Mouse (Mus musculus): Measurements from ENCODE around the gene Zfp36l1. TPM values are rescaled to one million over a fixed set of nuclear protein-coding genes. Genes with fewer than 3 reads are reported as not detected.
A peak's percentile ranks its signal among the peaks of the same experiment; 100 is the strongest.

The Zfp36l1 gene
- polyA plus RNA-seq, 1 experiment from 2014 or later: 160 TPM

DNA sequence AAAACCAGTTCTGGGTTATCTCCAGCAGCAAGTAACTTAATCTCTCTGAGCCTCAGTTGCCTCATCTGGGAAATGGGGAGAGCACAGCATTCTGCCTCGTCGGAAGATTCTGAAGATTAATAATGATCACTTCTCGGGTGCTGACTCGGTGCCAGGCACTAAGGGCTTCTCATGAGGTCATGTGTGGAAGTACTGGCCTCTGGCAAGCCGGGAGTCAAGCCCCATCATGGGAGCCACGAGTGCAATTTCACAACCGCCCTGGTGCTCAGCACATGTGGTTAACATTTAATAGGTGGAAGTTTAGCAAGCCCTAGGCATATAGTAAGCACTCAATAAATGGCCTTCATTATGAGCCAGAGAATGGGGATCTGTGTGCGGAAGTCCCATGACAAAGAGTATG lies 22.4 kb upstream of the Zfp36l1 start:
- H3K36me3 ChIP-seq (replicated peaks; ENCODE audit: control insufficient read depth, insufficient read depth, low read depth, low read length): no peaks in the 10 kb centered on the region
- no peak overlapping the region for H3K9ac ChIP-seq (replicated peaks; ENCODE audit: low read length)
- no peak overlapping the region for H3K4me2 ChIP-seq (ENCODE audit: low read depth, low read length)
- ATAC-seq (replicated peaks; ENCODE audit: insufficient number of reproducible peaks, low FRiP score, low TSS enrichment, low read depth): no peak
- no peak overlapping the region for H3K4me3 ChIP-seq (ENCODE audit: low read depth, low read length)
- H3K27me3 ChIP-seq (ENCODE audit: control insufficient read depth, insufficient read depth, low read length): no peaks in the 10 kb centered on the region
- no peak for DNase-seq (ENCODE audit: low spot score)
- no peaks in the 10 kb centered on the region for H3K9me3 ChIP-seq (replicated peaks; ENCODE audit: control insufficient read depth, low read length)
- H3K27ac ChIP-seq (replicated peaks; ENCODE audit: low read depth, low read length): no peak overlapping the region
- H3K4me1 ChIP-seq (ENCODE audit: control insufficient read depth, insufficient read depth, low read length): peaks cover 5% of the 10 kb centered on the region
- WGBS: 92% methylated on average over 8 of the region's 8 CpGs

DNA sequence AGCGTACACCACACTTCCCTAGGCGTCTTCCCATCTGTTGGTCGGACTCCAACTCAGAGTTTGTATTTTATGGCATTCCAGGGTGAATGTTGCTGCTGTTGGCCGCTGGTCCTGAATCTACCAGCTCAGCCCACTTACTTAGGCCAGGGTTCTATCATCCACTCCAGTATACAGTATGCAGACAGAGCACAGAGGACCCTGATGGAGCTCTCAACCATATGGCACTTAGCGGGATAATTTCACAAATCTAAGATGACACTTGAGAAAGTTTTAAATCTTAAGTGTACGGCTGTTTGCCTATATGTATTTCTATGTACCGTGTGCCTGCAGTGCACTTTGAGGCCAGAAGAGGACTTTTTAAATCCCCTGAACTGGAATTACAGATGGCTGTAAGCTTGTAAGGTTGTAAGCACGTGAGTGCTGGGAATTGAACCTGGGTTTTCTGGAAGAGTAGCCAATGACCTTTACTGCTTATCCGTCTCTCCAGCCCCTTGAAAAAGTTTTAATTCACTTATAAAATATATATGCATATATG lies 20.3 kb upstream of the Zfp36l1 start:
- H3K4me2 ChIP-seq (ENCODE audit: low read depth, low read length): no peak overlapping the region
- no peaks in the 10 kb centered on the region for H3K27me3 ChIP-seq (ENCODE audit: control insufficient read depth, insufficient read depth, low read length)
- H3K27ac ChIP-seq (replicated peaks; ENCODE audit: low read depth, low read length): 0 out of 2 replicates have a peak overlapping the region, but pooled peaks have one; percentile 95
- DNase-seq (ENCODE audit: low spot score): peak; percentile 20
- H3K4me3 ChIP-seq (ENCODE audit: low read depth, low read length): no peak overlapping the region
- no peaks in the 10 kb centered on the region for H3K36me3 ChIP-seq (replicated peaks; ENCODE audit: control insufficient read depth, insufficient read depth, low read depth, low read length)
- no peaks in the 10 kb centered on the region for H3K9me3 ChIP-seq (replicated peaks; ENCODE audit: control insufficient read depth, low read length)
- H3K9ac ChIP-seq (replicated peaks; ENCODE audit: low read length): no peak overlapping the region
- WGBS: 39% methylated on average over 9 of the region's 9 CpGs
- peaks cover 12% of the 10 kb centered on the region for H3K4me1 ChIP-seq (ENCODE audit: control insufficient read depth, insufficient read depth, low read length)
- peak; percentile 11; the same call in 1 of the 2 replicates for ATAC-seq (replicated peaks; ENCODE audit: insufficient number of reproducible peaks, low FRiP score, low TSS enrichment, low read depth)

DNA sequence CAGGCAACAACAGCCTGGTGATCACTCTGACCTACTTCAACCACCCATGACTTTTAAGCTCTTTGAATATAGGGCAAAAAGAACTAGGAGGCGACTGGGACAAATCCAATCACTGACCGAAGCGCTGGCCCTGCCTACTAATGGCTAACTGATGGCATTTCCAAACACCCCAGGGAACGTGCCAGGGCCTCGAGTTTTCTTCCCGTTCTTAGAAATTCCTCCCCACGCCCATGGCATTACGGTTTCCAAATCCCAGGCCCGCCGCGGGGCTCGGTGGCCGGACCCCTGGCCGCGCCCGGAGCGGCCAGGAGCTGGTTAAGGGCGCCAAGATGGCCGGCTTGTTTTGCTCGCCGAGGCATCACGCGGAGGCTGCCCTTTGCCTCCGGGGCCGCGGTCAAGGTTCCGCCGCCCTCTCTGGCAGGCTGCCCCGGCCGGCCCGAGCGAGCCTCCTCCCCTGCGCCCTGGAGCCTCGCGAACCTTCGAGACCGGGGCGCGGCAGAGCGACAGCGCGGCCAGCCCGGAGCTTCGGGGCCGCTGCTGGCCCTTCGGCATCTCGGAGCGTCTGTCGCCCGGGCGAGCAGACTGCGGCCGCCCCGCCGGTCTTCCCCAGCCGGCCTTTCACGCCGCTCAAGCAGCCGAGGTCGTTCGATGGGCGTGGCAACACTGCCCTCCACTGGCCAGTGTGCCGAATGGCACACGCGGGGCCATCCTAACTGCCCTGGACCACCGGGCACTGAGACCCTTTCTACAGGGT lies 19.6 kb upstream of the Zfp36l1 start:
- Histone ChIP-seq H3K4me2 (ENCODE audit: low read depth, low read length) (peak overlapping the region; percentile 90), H3K27ac (replicated peaks; ENCODE audit: low read depth, low read length) (peak overlapping the region; percentile 95), H3K36me3 (replicated peaks; ENCODE audit: control insufficient read depth, insufficient read depth, low read depth, low read length) (no peaks in the 10 kb centered on the region), H3K27me3 (ENCODE audit: control insufficient read depth, insufficient read depth, low read length) (no peaks in the 10 kb centered on the region), H3K9ac (replicated peaks; ENCODE audit: low read length) (peak overlapping the region; percentile 90), H3K4me1 (ENCODE audit: control insufficient read depth, insufficient read depth, low read length) (peaks cover 12% of the 10 kb centered on the region), H3K9me3 (replicated peaks; ENCODE audit: control insufficient read depth, low read length) (no peaks in the 10 kb centered on the region), H3K4me3 (ENCODE audit: low read depth, low read length) (peak overlapping the region; percentile 48)
- peak; percentile 72 for ATAC-seq (replicated peaks; ENCODE audit: insufficient number of reproducible peaks, low FRiP score, low TSS enrichment, low read depth)
- DNase-seq (ENCODE audit: low spot score): peak; percentile 93
- WGBS: under 1% methylated on average over 66 of the region's 66 CpGs

DNA sequence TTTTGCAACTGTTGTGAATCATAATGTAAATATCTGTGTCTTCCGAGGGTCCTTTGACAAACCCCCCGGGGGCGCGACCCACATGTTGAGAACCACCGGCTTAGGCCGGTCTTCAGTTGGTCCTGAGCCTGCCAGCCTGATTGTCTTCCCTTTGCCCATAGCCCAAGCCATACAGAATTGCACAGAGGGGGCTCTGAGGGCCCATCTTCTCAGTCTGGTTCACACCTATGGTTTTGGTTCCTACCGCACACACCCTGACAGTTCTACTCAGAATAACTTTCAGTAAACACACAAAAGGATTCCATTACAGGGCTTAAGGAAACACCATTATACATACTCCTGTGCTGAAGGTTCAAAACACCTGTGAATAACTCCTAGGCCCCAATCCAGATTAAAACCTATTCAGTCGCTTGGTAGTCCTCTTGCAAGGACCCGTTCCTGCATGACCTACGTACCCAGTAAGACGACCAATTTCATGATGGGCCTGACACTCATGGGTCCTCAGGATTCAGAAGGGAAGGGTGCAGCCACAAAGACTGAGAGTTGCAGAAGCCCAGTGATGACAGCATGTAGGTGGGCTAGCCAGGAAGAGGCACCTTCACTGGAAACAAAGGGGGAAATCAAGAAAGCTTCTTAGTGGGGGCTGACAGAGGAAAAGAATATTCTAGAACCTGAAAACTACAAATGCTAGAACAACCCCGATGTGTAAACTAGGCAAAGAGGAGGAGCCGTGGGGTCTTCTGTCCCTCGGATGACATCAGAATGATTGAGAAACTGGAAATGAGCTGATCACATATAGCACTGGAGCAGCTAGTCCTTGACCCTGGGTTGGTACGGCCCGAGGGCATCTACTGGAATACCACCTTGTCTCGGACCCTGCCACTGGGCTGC lies 18.8 kb upstream of the Zfp36l1 start:
- Histone ChIP-seq H3K4me3 (ENCODE audit: low read depth, low read length) (peak overlapping the region; percentile 48), H3K9me3 (replicated peaks; ENCODE audit: control insufficient read depth, low read length) (no peaks in the 10 kb centered on the region), H3K36me3 (replicated peaks; ENCODE audit: control insufficient read depth, insufficient read depth, low read depth, low read length) (no peaks in the 10 kb centered on the region), H3K27me3 (ENCODE audit: control insufficient read depth, insufficient read depth, low read length) (no peaks in the 10 kb centered on the region), H3K4me2 (ENCODE audit: low read depth, low read length) (peak overlapping the region; percentile 90), H3K27ac (replicated peaks; ENCODE audit: low read depth, low read length) (peak overlapping the region; percentile 95), H3K9ac (replicated peaks; ENCODE audit: low read length) (peak overlapping the region; percentile 90), H3K4me1 (ENCODE audit: control insufficient read depth, insufficient read depth, low read length) (peaks cover 12% of the 10 kb centered on the region)
- DNase-seq (ENCODE audit: low spot score) (peak; percentile 19), ATAC-seq (replicated peaks; ENCODE audit: insufficient number of reproducible peaks, low FRiP score, low TSS enrichment, low read depth) (no peak)
- 53% methylated on average over 17 of the region's 17 CpGs for WGBS

DNA sequence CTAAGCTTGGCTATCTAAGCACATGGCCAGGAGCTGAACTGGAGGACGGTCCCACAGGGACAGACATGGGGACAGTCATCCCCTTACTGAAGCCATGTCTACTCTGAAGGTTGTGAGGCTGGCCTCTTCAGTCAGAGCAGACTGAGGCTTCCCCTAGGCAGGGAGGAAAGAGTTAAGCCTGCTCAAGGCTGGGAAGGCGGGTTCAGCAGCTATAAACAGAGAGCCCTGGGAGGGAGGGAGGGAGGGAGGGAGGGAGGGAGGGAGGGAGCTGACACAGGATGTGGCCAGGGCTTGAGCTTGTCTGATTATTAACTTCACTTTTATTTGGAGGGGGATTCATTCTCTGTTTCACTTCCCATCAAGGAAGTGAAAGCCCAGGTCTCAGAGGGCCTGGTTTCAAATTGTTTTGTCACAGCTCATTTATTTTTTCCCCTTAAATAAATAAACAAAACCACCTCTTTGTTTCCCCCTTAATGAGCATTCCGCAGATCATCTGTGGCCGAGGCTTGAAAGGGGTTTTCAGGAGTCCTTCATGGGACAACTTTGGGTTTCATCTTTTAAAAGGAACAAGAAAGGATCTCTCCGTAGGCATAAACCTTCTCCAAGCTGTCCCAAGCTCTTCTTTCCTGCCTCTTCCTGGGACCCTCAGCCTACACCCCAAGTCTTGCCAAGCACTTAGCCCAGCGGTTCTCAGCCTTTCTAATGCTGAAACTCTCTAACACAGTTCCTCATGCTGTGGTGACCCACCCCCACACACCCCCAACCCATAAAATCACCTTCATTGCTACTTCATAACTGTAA lies 17.9 kb upstream of the Zfp36l1 start:
- peaks cover 12% of the 10 kb centered on the region for H3K4me1 ChIP-seq (ENCODE audit: control insufficient read depth, insufficient read depth, low read length)
- H3K4me2 ChIP-seq (ENCODE audit: low read depth, low read length): peak overlapping the region; percentile 13
- ATAC-seq (replicated peaks; ENCODE audit: insufficient number of reproducible peaks, low FRiP score, low TSS enrichment, low read depth) (0 out of 2 replicates have a peak, but pooled peaks have one; percentile 40), DNase-seq (ENCODE audit: low spot score) (peak; percentile 82)
- H3K27ac ChIP-seq (replicated peaks; ENCODE audit: low read depth, low read length): peak overlapping the region; percentile 53
- H3K9me3 ChIP-seq (replicated peaks; ENCODE audit: control insufficient read depth, low read length): no peaks in the 10 kb centered on the region
- no peak overlapping the region for H3K4me3 ChIP-seq (ENCODE audit: low read depth, low read length)
- H3K27me3 ChIP-seq (ENCODE audit: control insufficient read depth, insufficient read depth, low read length): no peaks in the 10 kb centered on the region
- no peaks in the 10 kb centered on the region for H3K36me3 ChIP-seq (replicated peaks; ENCODE audit: control insufficient read depth, insufficient read depth, low read depth, low read length)
- 9% methylated on average over 6 of the region's 6 CpGs for WGBS
- no peak overlapping the region for H3K9ac ChIP-seq (replicated peaks; ENCODE audit: low read length)

DNA sequence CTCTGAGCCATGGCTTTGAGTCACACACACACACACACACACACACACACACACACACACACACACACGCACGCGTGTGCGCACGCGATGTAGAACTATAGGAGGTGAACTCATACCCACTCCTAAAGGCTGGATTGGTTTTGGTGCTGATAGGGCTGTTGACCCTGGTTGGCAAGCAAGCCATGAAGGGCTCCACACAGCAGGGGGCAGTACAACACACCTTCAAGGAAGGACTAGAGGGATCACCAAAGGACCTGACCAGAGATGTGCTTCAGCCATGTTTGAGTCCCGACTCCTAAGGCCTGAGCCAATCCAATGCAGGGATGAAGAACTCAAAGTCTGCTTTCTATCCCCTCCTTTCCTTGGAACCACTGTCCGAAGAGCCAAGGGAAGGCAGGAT lies 16.7 kb upstream of the Zfp36l1 start:
- peak overlapping the region; percentile 11; the same call in 1 of the 2 replicates for H3K27ac ChIP-seq (replicated peaks; ENCODE audit: low read depth, low read length)
- no peaks in the 10 kb centered on the region for H3K9me3 ChIP-seq (replicated peaks; ENCODE audit: control insufficient read depth, low read length)
- DNase-seq (ENCODE audit: low spot score) (no peak), ATAC-seq (replicated peaks; ENCODE audit: insufficient number of reproducible peaks, low FRiP score, low TSS enrichment, low read depth) (no peak)
- H3K9ac ChIP-seq (replicated peaks; ENCODE audit: low read length): no peak overlapping the region
- no peaks in the 10 kb centered on the region for H3K27me3 ChIP-seq (ENCODE audit: control insufficient read depth, insufficient read depth, low read length)
- no peak overlapping the region for H3K4me3 ChIP-seq (ENCODE audit: low read depth, low read length)
- WGBS: 95% methylated on average over 8 of the region's 8 CpGs
- H3K4me2 ChIP-seq (ENCODE audit: low read depth, low read length): no peak overlapping the region
- H3K4me1 ChIP-seq (ENCODE audit: control insufficient read depth, insufficient read depth, low read length): peaks cover 12% of the 10 kb centered on the region
- no peaks in the 10 kb centered on the region for H3K36me3 ChIP-seq (replicated peaks; ENCODE audit: control insufficient read depth, insufficient read depth, low read depth, low read length)

DNA sequence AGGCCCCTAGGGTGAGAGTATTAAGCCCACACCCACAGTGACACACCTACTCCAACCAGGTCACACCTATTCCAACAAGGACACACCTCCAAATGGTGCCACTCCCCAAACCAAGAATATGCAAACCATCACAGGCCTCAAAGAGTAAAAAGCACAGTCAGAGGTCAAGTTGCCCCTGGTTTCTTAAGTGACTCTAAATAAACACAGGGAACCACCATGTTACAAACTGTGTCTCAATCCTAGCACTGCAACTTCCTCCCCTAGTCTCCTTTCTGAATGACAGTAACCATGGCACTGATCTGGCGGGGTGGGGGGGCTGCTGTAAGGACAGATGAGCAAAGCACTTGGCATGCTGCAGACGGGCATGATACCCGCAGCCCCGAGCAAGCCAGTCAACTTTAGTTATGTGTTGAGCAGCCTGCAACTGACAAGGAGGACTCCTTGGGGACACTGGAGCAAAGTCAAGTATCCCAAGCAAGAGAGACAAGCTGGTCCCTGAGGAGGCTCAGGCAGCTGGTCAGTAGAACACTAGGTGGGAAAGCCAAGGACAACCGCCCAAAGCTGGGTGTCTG lies 14.5 kb upstream of the Zfp36l1 start:
- WGBS: 90% methylated on average over 5 of the region's 5 CpGs
- no peak for DNase-seq (ENCODE audit: low spot score)
- H3K27ac ChIP-seq (replicated peaks; ENCODE audit: low read depth, low read length): no peak overlapping the region

More for the DNA sequence above, 14.5 kb upstream of the Zfp36l1 start:
- ATAC-seq (replicated peaks; ENCODE audit: insufficient number of reproducible peaks, low FRiP score, low TSS enrichment, low read depth): no peak
- no peaks in the 10 kb centered on the region for H3K27me3 ChIP-seq (ENCODE audit: control insufficient read depth, insufficient read depth, low read length)
- H3K4me3 ChIP-seq (ENCODE audit: low read depth, low read length): no peak overlapping the region
- H3K9ac ChIP-seq (replicated peaks; ENCODE audit: low read length): no peak overlapping the region
- no peaks in the 10 kb centered on the region for H3K9me3 ChIP-seq (replicated peaks; ENCODE audit: control insufficient read depth, low read length)
- no peaks in the 10 kb centered on the region for H3K36me3 ChIP-seq (replicated peaks; ENCODE audit: control insufficient read depth, insufficient read depth, low read depth, low read length)
- peaks cover 12% of the 10 kb centered on the region for H3K4me1 ChIP-seq (ENCODE audit: control insufficient read depth, insufficient read depth, low read length)
- no peak overlapping the region for H3K4me2 ChIP-seq (ENCODE audit: low read depth, low read length)

All from embryonic facial prominence, embryonic 11.5 days (tissue).